Mouse (Mus musculus): ENCODE data around the gene Pyy. TPM values are rescaled to one million over a fixed set of nuclear protein-coding genes. Genes with fewer than 3 reads are reported as not detected.

Pyy gene
- polyA plus RNA-seq, 2 experiments, result 0.22 TPM; not detected in 1

DNA sequence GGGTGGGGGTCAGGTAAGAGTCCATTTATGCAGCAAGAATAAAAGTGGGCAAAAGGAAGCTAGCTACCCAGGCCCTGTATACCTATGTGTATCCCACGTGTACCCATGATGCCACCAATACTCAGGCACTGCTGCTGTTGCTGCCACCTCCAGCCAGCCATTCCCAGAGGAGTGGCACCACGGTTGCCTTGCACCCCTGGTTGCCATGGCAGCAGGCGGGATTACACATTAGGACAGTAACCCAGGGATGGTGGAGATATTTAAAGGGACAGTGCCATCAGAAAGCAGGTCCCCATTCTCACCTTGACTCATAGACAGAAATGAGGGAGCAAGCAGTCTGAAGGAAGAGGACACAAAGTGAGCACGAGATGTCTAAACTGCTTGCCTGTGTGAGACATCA lies 24.4 kb downstream of the Pyy start:
- Histone ChIP-seq H3K4me2 (ENCODE audit: low read depth) (no peak overlapping the region), H3K4me3 (ENCODE audit: insufficient read depth in 1 of 2, low read depth in 2 of 2, low read length in 2 of 2) (no peak overlapping the region), H3K4me1 (replicated peaks; ENCODE audit: control insufficient read depth in 2 of 2, insufficient read depth in 2 of 2, low read length in 1 of 2) (peaks cover 6 to 11% of the 10 kb centered on the region in 2 experiments), H3K9me3 (ENCODE audit: control insufficient read depth, low read length) (no peaks in the 10 kb centered on the region), H3K36me3 (replicated peaks; ENCODE audit: control insufficient read depth, insufficient read depth, low read depth) (peaks cover 7% of the 10 kb centered on the region), H3K9ac (replicated peaks) (no peak overlapping the region), H3K27ac (no peak overlapping the region), H3K27me3 (ENCODE audit: control insufficient read depth, insufficient read depth, low read length) (no peaks in the 10 kb centered on the region)
- TF ChIP-seq CTCF (IDR thresholded peaks at IDR 0.05; ENCODE audit: low read depth) (no peak), EP300 (IDR thresholded peaks at IDR 0.05; ENCODE audit: low read depth) (no peak)
- DNase-seq (ENCODE audit: low read depth in 3 of 3, low spot score in 3 of 3) (no peak), ATAC-seq (ENCODE audit: insufficient read depth) (no peak)
- 67% methylated on average over 4 of the region's 4 CpGs for WGBS (ENCODE audit: insufficient replicate concordance)

DNA sequence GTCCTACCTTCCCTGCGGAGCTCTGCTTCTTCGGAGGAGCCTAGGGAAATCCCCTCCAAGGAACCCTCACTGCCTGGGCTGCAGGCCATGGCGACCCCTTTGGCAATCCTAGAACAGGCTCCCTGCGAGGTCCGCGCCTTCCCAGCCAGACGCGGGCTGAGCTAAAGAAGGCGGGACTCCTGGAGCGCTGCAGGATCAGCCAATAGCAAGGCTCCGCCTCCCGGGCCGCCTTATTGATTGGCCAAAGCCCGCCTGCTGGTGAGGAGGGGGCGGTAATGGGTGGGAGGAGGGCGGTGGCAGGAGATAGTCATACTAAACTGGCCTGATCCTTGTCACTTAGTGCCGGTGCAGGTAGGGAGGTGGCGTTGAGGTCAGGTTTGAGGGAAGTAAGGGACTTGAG lies 25.3 kb downstream of the Pyy start:
- H3K4me1 ChIP-seq (replicated peaks; ENCODE audit: control insufficient read depth in 2 of 2, insufficient read depth in 2 of 2, low read length in 1 of 2), result peaks cover 6 to 11% of the 10 kb centered on the region in 2 experiments
- TF ChIP-seq EP300 (IDR thresholded peaks at IDR 0.05; ENCODE audit: low read depth) (no peak), CTCF (IDR thresholded peaks at IDR 0.05; ENCODE audit: low read depth) (no peak)
- no peaks in the 10 kb centered on the region for H3K9me3 ChIP-seq (ENCODE audit: control insufficient read depth, low read length)
- WGBS (ENCODE audit: insufficient replicate concordance), result under 1% methylated on average over 18 of the region's 18 CpGs
- ATAC-seq (ENCODE audit: insufficient read depth) (peak; percentile 65; the same call in 1 of the 2 replicates), DNase-seq (ENCODE audit: low read depth in 3 of 3, low spot score in 3 of 3) (no peak)
- H3K9ac ChIP-seq (replicated peaks), result no peak overlapping the region; the same call in none of the 2 replicates
- H3K4me2 ChIP-seq (ENCODE audit: low read depth), result peak overlapping the region; percentile 61
- H3K27ac ChIP-seq, result no peak overlapping the region
- peak overlapping the region; percentile 25 to 30; a peak in 3 of 4 replicates for H3K4me3 ChIP-seq (ENCODE audit: insufficient read depth in 1 of 2, low read depth in 2 of 2, low read length in 2 of 2)
- peaks cover 7% of the 10 kb centered on the region for H3K36me3 ChIP-seq (replicated peaks; ENCODE audit: control insufficient read depth, insufficient read depth, low read depth)
- H3K27me3 ChIP-seq (ENCODE audit: control insufficient read depth, insufficient read depth, low read length), result no peaks in the 10 kb centered on the region

DNA sequence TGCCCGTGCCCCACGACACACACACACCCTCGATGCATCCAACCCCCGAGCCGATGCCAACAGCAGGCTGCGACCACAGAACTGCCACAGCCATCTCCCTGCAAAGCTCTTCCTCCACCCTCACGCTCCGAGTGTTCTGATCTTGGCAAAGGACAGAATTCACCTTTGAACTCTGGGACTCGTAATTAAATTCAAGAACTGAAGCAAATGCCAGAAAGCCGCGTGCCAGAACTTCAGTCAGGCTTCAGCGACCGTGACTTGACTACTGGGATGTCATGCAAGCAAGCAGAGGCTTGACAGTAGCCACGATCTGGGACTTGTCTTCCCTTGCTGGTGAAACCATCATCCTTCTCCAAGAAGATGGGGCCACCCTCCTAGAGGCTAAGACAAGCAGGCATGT lies 33.9 kb downstream of the Pyy start:
- TF ChIP-seq EP300 (IDR thresholded peaks at IDR 0.05; ENCODE audit: low read depth) (no peak), CTCF (IDR thresholded peaks at IDR 0.05; ENCODE audit: low read depth) (no peak)
- H3K27ac ChIP-seq, result no peak overlapping the region
- WGBS (ENCODE audit: insufficient replicate concordance), result 82% methylated on average over 14 of the region's 14 CpGs
- H3K4me2 ChIP-seq (ENCODE audit: low read depth), result no peak overlapping the region
- no peaks in the 10 kb centered on the region for H3K9me3 ChIP-seq (ENCODE audit: control insufficient read depth, low read length)
- DNase-seq (ENCODE audit: low read depth in 3 of 3, low spot score in 3 of 3) (no peak), ATAC-seq (ENCODE audit: insufficient read depth) (no peak)
- peaks cover 0 to 2% of the 10 kb centered on the region in 2 experiments; a peak in 1 of 4 replicates for H3K4me1 ChIP-seq (replicated peaks; ENCODE audit: control insufficient read depth in 2 of 2, insufficient read depth in 2 of 2, low read length in 1 of 2)
- no peak overlapping the region for H3K9ac ChIP-seq (replicated peaks)
- H3K4me3 ChIP-seq (ENCODE audit: insufficient read depth in 1 of 2, low read depth in 2 of 2, low read length in 2 of 2), result no peak overlapping the region
- H3K27me3 ChIP-seq (ENCODE audit: control insufficient read depth, insufficient read depth, low read length), result no peaks in the 10 kb centered on the region; the same call in 1 of the 2 replicates
- H3K36me3 ChIP-seq (replicated peaks; ENCODE audit: control insufficient read depth, insufficient read depth, low read depth), result no peaks in the 10 kb centered on the region; the same call in 1 of the 2 replicates

DNA sequence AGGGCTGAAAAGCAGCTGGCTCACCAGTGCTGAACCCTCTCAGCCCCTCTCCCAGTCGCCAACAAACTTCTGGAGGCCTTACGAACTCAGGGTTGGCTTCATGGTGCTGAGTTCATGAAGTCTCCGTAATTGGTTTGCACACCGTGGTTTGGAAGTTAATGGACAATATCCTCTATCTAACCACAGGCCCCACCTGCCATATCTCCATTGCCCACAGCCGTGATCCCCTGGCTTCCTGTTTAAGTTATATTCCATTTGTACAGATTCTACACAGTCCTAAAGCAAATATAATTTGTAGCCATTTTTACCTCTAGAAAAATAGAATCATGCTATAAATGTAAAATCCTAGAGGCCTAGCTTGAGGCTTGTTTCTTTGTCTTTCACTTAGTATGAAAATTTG lies 34.9 kb downstream of the Pyy start:
- Histone ChIP-seq H3K36me3 (replicated peaks; ENCODE audit: control insufficient read depth, insufficient read depth, low read depth) (no peaks in the 10 kb centered on the region; the same call in 1 of the 2 replicates), H3K9me3 (ENCODE audit: control insufficient read depth, low read length) (no peaks in the 10 kb centered on the region), H3K9ac (replicated peaks) (no peak overlapping the region), H3K4me2 (ENCODE audit: low read depth) (no peak overlapping the region), H3K4me1 (replicated peaks; ENCODE audit: control insufficient read depth in 2 of 2, insufficient read depth in 2 of 2, low read length in 1 of 2) (peaks cover 0 to 2% of the 10 kb centered on the region in 2 experiments; a peak in 1 of 4 replicates), H3K27me3 (ENCODE audit: control insufficient read depth, insufficient read depth, low read length) (no peaks in the 10 kb centered on the region; the same call in 1 of the 2 replicates), H3K4me3 (ENCODE audit: insufficient read depth in 1 of 2, low read depth in 2 of 2, low read length in 2 of 2) (no peak overlapping the region), H3K27ac (no peak overlapping the region)
- TF ChIP-seq CTCF (IDR thresholded peaks at IDR 0.05; ENCODE audit: low read depth), result no peak
- no peak for TF ChIP-seq EP300 (IDR thresholded peaks at IDR 0.05; ENCODE audit: low read depth)
- WGBS (ENCODE audit: insufficient replicate concordance), result 29% methylated on average over 5 of the region's 5 CpGs
- DNase-seq (ENCODE audit: low read depth in 3 of 3, low spot score in 3 of 3) (no peak), ATAC-seq (ENCODE audit: insufficient read depth) (no peak)

DNA sequence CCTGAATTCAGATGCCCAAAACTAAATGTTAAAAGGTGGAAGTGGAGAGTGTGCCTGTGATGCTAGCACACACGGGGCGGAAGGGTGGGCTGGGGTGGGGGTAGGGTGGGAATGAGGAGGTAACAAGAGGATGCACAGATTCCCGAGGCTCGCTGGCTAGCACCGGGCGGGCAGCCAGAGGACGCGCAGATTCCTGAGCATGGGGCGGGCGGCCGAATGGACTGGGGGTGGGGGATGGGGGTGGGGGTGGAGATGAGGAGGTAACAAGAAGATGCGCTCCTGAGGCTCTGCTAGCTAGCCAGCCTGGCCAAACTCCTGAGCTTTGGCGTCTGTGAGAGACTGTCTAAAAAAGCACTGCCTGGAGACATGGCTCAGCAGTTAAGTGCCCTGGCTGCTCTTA lies 37.2 kb downstream of the Pyy start:
- TF ChIP-seq EP300 (IDR thresholded peaks at IDR 0.05; ENCODE audit: low read depth) (no peak), CTCF (IDR thresholded peaks at IDR 0.05; ENCODE audit: low read depth) (no peak)
- H3K27me3 ChIP-seq (ENCODE audit: control insufficient read depth, insufficient read depth, low read length), result no peaks in the 10 kb centered on the region; the same call in 1 of the 2 replicates
- no peak overlapping the region for H3K27ac ChIP-seq
- 16% methylated on average over 13 of the region's 13 CpGs for WGBS (ENCODE audit: insufficient replicate concordance)
- no peak overlapping the region for H3K4me3 ChIP-seq (ENCODE audit: insufficient read depth in 1 of 2, low read depth in 2 of 2, low read length in 2 of 2)
- no peak overlapping the region for H3K9ac ChIP-seq (replicated peaks)
- peaks cover 0 to 2% of the 10 kb centered on the region in 2 experiments; a peak in 1 of 4 replicates for H3K4me1 ChIP-seq (replicated peaks; ENCODE audit: control insufficient read depth in 2 of 2, insufficient read depth in 2 of 2, low read length in 1 of 2)
- H3K9me3 ChIP-seq (ENCODE audit: control insufficient read depth, low read length), result no peaks in the 10 kb centered on the region
- ATAC-seq (ENCODE audit: insufficient read depth) (no peak), DNase-seq (ENCODE audit: low read depth in 3 of 3, low spot score in 3 of 3) (no peak)
- no peak overlapping the region for H3K4me2 ChIP-seq (ENCODE audit: low read depth)
- no peaks in the 10 kb centered on the region; the same call in 1 of the 2 replicates for H3K36me3 ChIP-seq (replicated peaks; ENCODE audit: control insufficient read depth, insufficient read depth, low read depth)

All from liver, embryonic 14.5 days (tissue).